Mouse (Mus musculus) C2C12 (cell line): ENCODE results near the gene Npw.

ENCODE experiments used
- CEBPB ChIP-seq: IDR thresholded peaks from one replicate; pipeline ENCODE4 v1.6.1; 2011; ENCODE audit warnings: low read depth, mild to moderate bottlenecking, control low read depth, moderate library complexity
- CTCF ChIP-seq: IDR thresholded peaks from one replicate; pipeline ENCODE4 v1.5.1; 2011; ENCODE audit not compliant: control insufficient read depth, insufficient read depth, insufficient read length
- MAX ChIP-seq: IDR thresholded peaks from one replicate; pipeline ENCODE4 v1.6.1; 2011; ENCODE audit warnings: mild to moderate bottlenecking, control low read depth
- MYOD1 ChIP-seq: IDR thresholded peaks from one replicate; pipeline ENCODE4 v1.6.1; 2011; ENCODE audit warnings: low read depth; ENCODE audit not compliant: control insufficient read depth, insufficient read length
- MYOG ChIP-seq: IDR thresholded peaks from one replicate; pipeline ENCODE4 v1.6.1; 2011; ENCODE audit not compliant: control insufficient read depth, insufficient read length; ENCODE audit errors: extremely low read depth
- USF1 ChIP-seq: IDR thresholded peaks from one replicate; pipeline ENCODE4 v1.6.1; 2011; ENCODE audit warnings: low read depth, mild to moderate bottlenecking, control low read depth, moderate library complexity

GRCm38 (mm10) chr17:24617561-24618194 is 40.6 kb downstream of the Npw start:
- TF ChIP-seq MYOG (no peak), CTCF (no peak), MAX (no peak), CEBPB (no peak), USF1 (no peak), MYOD1 (no peak)
